Mouse (Mus musculus): ENCODE results near the gene Mark3.

GRCm38 (mm10) chr12:111533096-111533794, 41.1 kb upstream of the Mark3 start:
- TF ChIP-seq HCFC1 (IDR thresholded peaks at IDR 0.05; ENCODE audit: borderline replicate concordance, insufficient read depth, low read length), result no peak
- TF ChIP-seq CHD2 (IDR thresholded peaks at IDR 0.05; ENCODE audit: low read depth, low read length), result no peak
- no peak for TF ChIP-seq MAFK (IDR thresholded peaks at IDR 0.05; ENCODE audit: insufficient read depth, low read depth, low read length)
